Mouse (Mus musculus) 3T3-L1 (cell line): Measurements from ENCODE around the gene Vmn1r17.
"Not testable (repeated sequence)": the region's sequence is repeated elsewhere in the genome, so short reads cannot be mapped to it uniquely, and the experiment has no call there.

Experiments used
- DNase-seq: peaks from one replicate; pipeline ENCODE4 v3.0.0-alpha.2; 2015; ENCODE audit warnings: low read depth, low spot score

The Vmn1r17 gene

GRCm38 (mm10) chr6:57363627-57364026 is at the start of gene Vmn1r17:
Gene Vmn1r17 (minus strand): TSS chr6:57363727.
- no peak for DNase-seq

GRCm38 (mm10) chr6:57403480-57403879 is 40.0 kb upstream of the Vmn1r17 start, which contains the start of gene Vmn1r19:
Gene Vmn1r19 (plus strand): TSS chr6:57403780.
- DNase-seq = not testable (repeated sequence)

GRCm38 (mm10) chr6:57395683-57396082 is 32.2 kb upstream of the Vmn1r17 start, which contains the start of gene Vmn1r18:
Gene Vmn1r18 (minus strand): TSS chr6:57395783.
- no peak for DNase-seq

GRCm38 (mm10) chr6:57367496-57367895 is 4.0 kb upstream of the Vmn1r17 start:
- DNase-seq = no peak

GRCm38 (mm10) chr6:57365866-57366265 is 2.3 kb upstream of the Vmn1r17 start:
- DNase-seq = not testable (repeated sequence)

GRCm38 (mm10) chr6:57356864-57357263 is 6.7 kb downstream of the Vmn1r17 start:
- DNase-seq = no peak

GRCm38 (mm10) chr6:57329394-57329793 is 34.1 kb downstream of the Vmn1r17 start, which contains the start of gene Vmn1r16:
Gene Vmn1r16 (minus strand): TSS chr6:57329494.
- no peak for DNase-seq

- DNase-seq = no peak
These were observed 37.4 kb downstream of the Vmn1r17 start for GRCm38 (mm10) chr6:57326176-57326575.
